Mouse (Mus musculus) intestine, postnatal 0 days (tissue): ENCODE results near the gene Ptk7. TPM values are rescaled to one million over a fixed set of nuclear protein-coding genes. Genes with fewer than 3 reads are reported as not detected.
A peak's percentile ranks its signal among the peaks of the same experiment; 100 is the strongest.

Experiments
- ATAC-seq: fragments of 200-750 bp; cut with Nextera tagmentation; 2 replicates; pipeline ENCODE4 v1.8.0; 2017; ENCODE audit warnings: mild to moderate bottlenecking, moderate TSS enrichment, moderate library complexity
- H3K27ac ChIP-seq: fragments of 300-500 bp; sonication (generic); 2 replicates; pipeline ENCODE4 v1.5.1; 2014; ENCODE audit warnings: mild to moderate bottlenecking, low read depth, low read length, moderate library complexity
- H3K27me3 ChIP-seq: fragments of 300-500 bp; sonication (generic); replicated peaks from 2 replicates; pipeline ENCODE4 v1.6.1; 2014; ENCODE audit warnings: low read length, mixed read lengths; ENCODE audit not compliant: control insufficient read depth, insufficient read depth
- H3K36me3 ChIP-seq: fragments of 300-500 bp; sonication (generic); 2 replicates; pipeline ENCODE4 v1.6.1; 2014; ENCODE audit warnings: mild to moderate bottlenecking, moderate library complexity; ENCODE audit not compliant: control insufficient read depth, insufficient read depth
- H3K4me1 ChIP-seq: fragments of 300-500 bp; sonication (generic); replicated peaks from 2 replicates; pipeline ENCODE4 v1.6.1; 2014; ENCODE audit warnings: antibody characterized with exemption, low read length, mixed read lengths; ENCODE audit not compliant: control insufficient read depth, insufficient read depth
- H3K4me2 ChIP-seq: fragments of 300-500 bp; sonication (generic); replicated peaks from 2 replicates; pipeline ENCODE4 v1.6.1; 2014; ENCODE audit warnings: low read depth, mild to moderate bottlenecking, moderate library complexity
- H3K4me3 ChIP-seq: fragments of 300-500 bp; sonication (generic); 2 replicates; pipeline ENCODE4 v1.5.1; 2014; ENCODE audit warnings: low read depth, low read length
- H3K9ac ChIP-seq: fragments of 300-500 bp; sonication (generic); 2 replicates; pipeline ENCODE4 v1.6.1; 2014; ENCODE audit warnings: mild to moderate bottlenecking, low read depth, low read length
- H3K9me3 ChIP-seq: fragments of 300-500 bp; sonication (generic); 2 replicates; pipeline ENCODE4 v1.6.1; 2016; ENCODE audit warnings: mixed run types; ENCODE audit not compliant: control insufficient read depth
- CTCF ChIP-seq: sonication (generic); IDR thresholded peaks from 2 replicates; pipeline ENCODE4 v1.5.1; 2016; ENCODE audit warnings: low read depth, mild to moderate bottlenecking, control low read depth, antibody characterized with exemption, moderate library complexity
- WGBS: fragments of 180-500 bp; shearing (Covaris S2); extraction: QIAGEN DNeasy Blood & Tissue Kit; methylation state at CpG from one replicate; pipeline ENCODE4 v1.1.7; 2014; 5-methylcytosine and 5-hydroxymethylcytosine counted together
- polyA plus RNA-seq: library from polyadenylated mRNA; unstranded; fragments of >200 nt; fragmentation: Nextera tagmentation; extraction: Ambion mirVana; gene quantifications from 2 replicates; pipeline ENCODE4 v1.2.1, GENCODE M21; 2015

Ptk7 gene
- polyA plus RNA-seq, 1 experiment from 2014 or later = 14.7 TPM

DNA sequence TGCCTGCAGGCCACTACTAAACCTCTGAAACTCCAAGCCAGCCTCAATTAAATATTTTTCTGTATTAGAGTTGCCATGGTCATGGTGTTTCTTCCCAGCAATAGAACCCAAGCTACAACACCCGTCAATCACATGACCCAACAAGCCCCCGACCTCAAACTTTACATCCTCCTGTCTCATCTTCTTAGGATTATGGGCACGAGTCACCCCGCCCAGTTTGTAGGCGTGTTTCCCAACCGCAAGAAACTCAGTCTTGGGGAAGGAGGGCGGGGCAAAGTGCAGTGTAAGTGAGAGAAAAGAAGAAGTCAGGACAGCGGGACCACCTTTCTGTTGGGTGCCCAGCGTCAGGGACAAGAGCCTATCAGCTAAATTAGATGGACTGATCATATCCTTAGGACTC, 41.1 kb downstream of the Ptk7 start:
- ATAC-seq = no peak
- Histone ChIP-seq H3K9me3 (no peaks in the 10 kb centered on the region), H3K27ac (no peak overlapping the region), H3K36me3 (peaks cover 25% of the 10 kb centered on the region), H3K4me3 (no peak overlapping the region), H3K4me2 (no peak overlapping the region), H3K9ac (no peak overlapping the region), H3K27me3 (no peaks in the 10 kb centered on the region), H3K4me1 (no peaks in the 10 kb centered on the region; the same call in 1 of the 2 replicates)
- no peak for TF ChIP-seq CTCF
- 67% methylated on average over 9 of the region's 9 CpGs for WGBS

DNA sequence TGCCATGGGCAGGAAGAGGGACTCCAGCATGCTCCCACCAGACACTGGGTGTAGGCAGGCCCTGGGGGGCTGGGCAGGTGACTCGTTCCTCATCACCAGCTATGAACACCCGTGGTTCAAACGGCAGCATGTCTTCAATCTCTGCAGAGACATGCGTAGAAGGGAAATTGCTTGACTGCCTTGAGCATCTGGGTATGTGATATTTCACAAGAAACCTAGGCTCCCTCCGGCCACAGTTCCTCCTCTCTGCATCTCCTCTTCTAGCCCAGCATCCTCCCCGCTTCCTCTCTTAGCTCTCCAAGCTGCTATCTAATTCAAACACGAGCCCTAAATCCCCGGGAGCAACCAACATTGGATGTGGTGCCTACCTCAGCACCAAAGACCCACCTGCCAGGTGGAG, 43.0 kb downstream of the Ptk7 start:
- no peak for ATAC-seq
- no peak overlapping the region for H3K4me3 ChIP-seq
- TF ChIP-seq CTCF = no peak
- peaks cover 31% of the 10 kb centered on the region for H3K36me3 ChIP-seq
- no peaks in the 10 kb centered on the region for H3K9me3 ChIP-seq
- H3K27ac ChIP-seq = no peak overlapping the region
- H3K4me1 ChIP-seq = no peaks in the 10 kb centered on the region
- H3K9ac ChIP-seq = no peak overlapping the region
- no peak overlapping the region for H3K4me2 ChIP-seq
- 95% methylated on average over 8 of the region's 8 CpGs for WGBS
- no peaks in the 10 kb centered on the region for H3K27me3 ChIP-seq

DNA sequence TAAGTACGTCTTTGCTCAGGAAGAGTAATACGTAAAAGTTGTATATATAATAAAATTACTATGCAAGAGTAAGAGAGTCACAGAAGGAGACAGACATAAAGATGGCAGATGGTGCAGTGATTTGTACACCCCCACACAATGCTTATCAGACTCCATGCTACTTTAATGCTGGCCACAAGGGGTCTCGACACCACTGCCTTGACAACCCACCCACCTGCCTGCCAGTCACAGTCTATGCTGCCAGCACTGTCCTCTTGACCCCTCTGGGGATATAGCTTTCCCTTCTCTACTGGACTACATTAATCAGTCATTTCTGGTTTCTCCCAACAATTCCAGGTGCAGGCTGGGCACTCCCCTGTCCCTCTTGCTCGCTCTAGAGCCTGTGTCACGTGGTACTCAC, 50.7 kb downstream of the Ptk7 start:
- Histone ChIP-seq H3K9me3 (no peaks in the 10 kb centered on the region), H3K27me3 (no peaks in the 10 kb centered on the region), H3K9ac (no peak overlapping the region), H3K36me3 (peaks cover 26% of the 10 kb centered on the region; the same call in 1 of the 2 replicates), H3K4me2 (no peak overlapping the region), H3K4me1 (no peaks in the 10 kb centered on the region), H3K27ac (no peak overlapping the region), H3K4me3 (no peak overlapping the region)
- WGBS = 78% methylated on average over 5 of the region's 5 CpGs
- TF ChIP-seq CTCF = peak; percentile 55
- no peak for ATAC-seq

DNA sequence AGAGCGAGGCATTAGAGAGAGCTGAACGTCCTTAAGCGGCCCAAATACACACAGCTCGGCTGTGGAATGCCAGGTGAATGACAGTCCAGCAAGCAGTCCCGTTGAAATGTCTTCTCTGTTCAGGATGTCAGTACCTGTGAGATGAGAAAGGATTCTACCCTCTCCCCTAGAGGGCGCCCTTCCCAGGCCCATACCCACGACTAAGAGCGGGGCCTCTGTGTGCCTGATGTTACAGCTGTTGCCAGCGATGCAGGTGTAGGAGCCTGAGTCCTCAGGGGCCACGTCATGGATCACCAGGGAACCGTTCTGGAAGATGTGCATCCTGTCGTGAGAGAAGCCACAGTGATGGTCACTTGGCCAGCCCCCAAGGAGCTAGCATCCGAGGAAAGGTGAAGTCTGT, 53.2 kb downstream of the Ptk7 start:
- Histone ChIP-seq H3K9ac (no peak overlapping the region), H3K4me1 (no peaks in the 10 kb centered on the region), H3K27me3 (no peaks in the 10 kb centered on the region), H3K36me3 (peaks cover 25% of the 10 kb centered on the region; the same call in 1 of the 2 replicates), H3K4me2 (no peak overlapping the region), H3K27ac (no peak overlapping the region), H3K9me3 (no peaks in the 10 kb centered on the region), H3K4me3 (no peak overlapping the region)
- ATAC-seq = no peak
- WGBS = 83% methylated on average over 13 of the region's 13 CpGs
- TF ChIP-seq CTCF = peak; percentile 74

GRCm38 (mm10) chr17:46574535-46574934, 54.8 kb downstream of the Ptk7 start:
- Histone ChIP-seq H3K9me3 (no peaks in the 10 kb centered on the region), H3K36me3 (peaks cover 35% of the 10 kb centered on the region; the same call in 1 of the 2 replicates), H3K27ac (no peak overlapping the region), H3K4me3 (no peak overlapping the region), H3K9ac (no peak overlapping the region), H3K4me2 (no peak overlapping the region), H3K4me1 (no peaks in the 10 kb centered on the region), H3K27me3 (no peaks in the 10 kb centered on the region)
- WGBS = 90% methylated on average over 7 of the region's 7 CpGs
- no peak for TF ChIP-seq CTCF
- no peak for ATAC-seq

DNA sequence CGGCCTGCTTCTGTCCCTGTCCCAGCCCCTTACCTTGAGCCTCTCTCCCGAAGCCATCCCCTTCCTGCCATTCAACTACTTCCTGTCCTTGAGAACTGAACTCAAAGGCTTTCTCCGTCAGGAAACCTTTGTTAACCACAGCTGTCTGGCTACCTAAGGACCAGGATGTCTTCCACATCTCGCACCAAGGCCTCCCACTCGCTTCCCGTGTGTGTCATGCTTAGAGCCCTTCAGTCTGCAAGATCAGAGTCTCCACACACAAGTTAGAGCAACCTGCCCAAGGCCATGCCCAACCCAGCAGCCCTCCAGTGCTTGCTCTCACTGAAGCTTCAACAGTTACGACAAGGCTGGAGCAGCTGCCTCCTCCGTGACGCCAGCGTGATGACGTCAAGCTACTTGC, 58.3 kb downstream of the Ptk7 start:
- no peaks in the 10 kb centered on the region for H3K27me3 ChIP-seq
- no peaks in the 10 kb centered on the region for H3K9me3 ChIP-seq
- 81% methylated on average over 11 of the region's 11 CpGs for WGBS
- no peak overlapping the region for H3K9ac ChIP-seq
- H3K4me2 ChIP-seq = no peak overlapping the region
- H3K36me3 ChIP-seq = peaks cover 35% of the 10 kb centered on the region; the same call in 1 of the 2 replicates
- TF ChIP-seq CTCF = no peak
- no peak for ATAC-seq
- H3K4me3 ChIP-seq = no peak overlapping the region
- no peak overlapping the region for H3K27ac ChIP-seq
- no peaks in the 10 kb centered on the region for H3K4me1 ChIP-seq

GRCm38 (mm10) chr17:46559146-46559545, 70.2 kb downstream of the Ptk7 start:
- H3K4me3 ChIP-seq = no peak overlapping the region
- ATAC-seq = no peak
- no peaks in the 10 kb centered on the region for H3K4me1 ChIP-seq
- TF ChIP-seq CTCF = no peak
- no peak overlapping the region for H3K9ac ChIP-seq
- no peaks in the 10 kb centered on the region for H3K9me3 ChIP-seq
- 78% methylated on average over 6 of the region's 6 CpGs for WGBS
- H3K36me3 ChIP-seq = no peaks in the 10 kb centered on the region; the same call in 1 of the 2 replicates
- no peak overlapping the region for H3K27ac ChIP-seq
- no peak overlapping the region for H3K4me2 ChIP-seq
- H3K27me3 ChIP-seq = no peaks in the 10 kb centered on the region
